Mouse (Mus musculus): ENCODE measurements around the gene Bcl2l13. TPM values are rescaled to one million over a fixed set of nuclear protein-coding genes. Genes with fewer than 3 reads are reported as not detected.

Gene Bcl2l13
- polyA plus RNA-seq, 1 experiment from 2014 or later = 31.8 TPM

DNA sequence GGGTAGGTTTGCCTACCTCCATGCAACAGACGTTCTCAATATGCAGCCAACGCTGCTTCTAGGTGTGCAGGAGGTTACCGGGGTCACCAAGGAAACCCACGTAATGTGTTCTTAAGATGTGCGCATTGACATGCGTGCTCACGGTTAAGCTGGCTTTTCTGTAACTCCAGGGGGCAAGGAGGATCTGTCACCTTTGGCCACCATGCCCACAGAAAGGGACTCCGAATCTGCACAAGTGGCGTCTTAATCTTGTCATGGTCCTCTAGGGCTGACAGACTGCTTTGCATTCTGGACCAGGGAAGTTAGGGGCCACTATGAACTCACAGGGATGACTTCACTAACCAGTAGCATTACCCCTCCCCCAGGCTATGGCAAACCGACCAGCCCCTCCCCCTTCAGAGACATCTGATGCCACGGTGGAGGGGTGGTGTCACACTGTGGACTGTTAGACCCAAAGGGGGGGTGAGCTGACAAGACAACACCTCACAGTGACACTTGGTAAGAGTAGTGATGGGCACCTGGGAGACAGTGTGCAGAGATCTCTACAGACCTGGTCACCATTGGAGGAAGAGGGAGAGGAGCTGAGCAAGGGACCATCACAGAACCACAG lies 102.1 kb downstream of the Bcl2l13 start:
- H3K4me1 ChIP-seq = no peaks in the 10 kb centered on the region
- no peak overlapping the region for H3K4me2 ChIP-seq
- H3K9ac ChIP-seq = no peak overlapping the region
- no peak for ATAC-seq (ENCODE audit: borderline replicate concordance, extremely low read depth, low FRiP score, low TSS enrichment)
- H3K4me3 ChIP-seq = no peak overlapping the region
- no peak overlapping the region for H3K27ac ChIP-seq
- 79% methylated on average over 11 of the region's 11 CpGs for WGBS
- no peaks in the 10 kb centered on the region for H3K9me3 ChIP-seq
- peaks cover 9% of the 10 kb centered on the region for H3K36me3 ChIP-seq
- H3K27me3 ChIP-seq = no peaks in the 10 kb centered on the region

DNA sequence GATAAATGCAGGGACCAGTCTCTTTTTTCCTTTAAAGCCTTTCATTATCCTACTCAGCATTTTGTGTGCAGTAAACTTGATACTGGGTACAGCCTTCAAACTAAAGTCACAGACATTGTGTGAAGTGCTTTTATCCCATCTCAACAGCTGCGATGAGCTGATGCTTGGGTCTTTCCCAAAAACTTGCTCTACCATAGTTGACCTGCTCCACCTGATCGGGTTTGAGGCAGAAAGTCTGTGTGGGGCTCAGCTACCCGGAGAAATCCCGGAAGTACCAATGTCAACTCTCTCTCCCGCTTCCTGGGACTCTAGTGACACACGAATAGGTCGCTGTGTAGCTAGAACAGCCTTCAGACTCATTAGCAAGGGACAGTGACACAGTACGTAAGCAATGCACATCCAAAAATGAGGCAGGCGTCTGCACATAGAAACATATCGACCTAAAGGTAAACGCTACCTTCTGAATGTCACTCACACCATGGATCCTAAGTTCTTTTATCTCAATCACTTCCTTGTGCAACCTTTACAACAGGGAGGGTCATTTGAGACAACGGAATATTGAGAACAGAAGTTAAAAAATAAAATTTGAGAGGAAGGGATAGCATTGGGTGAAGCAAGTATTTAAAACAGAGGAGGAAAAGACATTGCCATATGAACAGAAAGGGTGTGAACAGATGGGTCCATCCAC lies 102.9 kb downstream of the Bcl2l13 start:
- Histone ChIP-seq H3K27ac (no peak overlapping the region), H3K4me1 (no peaks in the 10 kb centered on the region), H3K9ac (no peak overlapping the region), H3K4me2 (no peak overlapping the region), H3K9me3 (no peaks in the 10 kb centered on the region), H3K27me3 (no peaks in the 10 kb centered on the region), H3K4me3 (no peak overlapping the region), H3K36me3 (peaks cover 6% of the 10 kb centered on the region)
- WGBS = 77% methylated on average over 12 of the region's 12 CpGs
- no peak for ATAC-seq (ENCODE audit: borderline replicate concordance, extremely low read depth, low FRiP score, low TSS enrichment)

DNA sequence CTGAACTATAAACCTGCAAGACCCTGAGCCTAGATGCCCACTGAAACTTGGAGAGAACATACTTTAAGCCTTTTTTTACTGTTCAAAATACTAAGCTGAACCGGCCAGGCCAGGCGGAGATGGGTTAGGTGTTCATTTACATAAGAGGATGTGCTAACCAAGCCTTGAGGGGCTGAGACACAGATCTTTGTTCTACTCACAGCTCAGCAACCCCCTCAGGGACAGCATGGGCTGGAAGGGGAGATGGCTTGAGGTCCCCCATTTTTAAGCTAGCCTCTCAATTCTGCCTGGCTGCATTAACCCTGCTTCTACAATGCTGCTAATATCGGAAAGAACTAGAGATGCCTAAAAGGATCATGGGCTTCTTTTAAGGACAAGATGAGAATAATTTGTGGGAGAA lies 103.8 kb downstream of the Bcl2l13 start:
- H3K9ac ChIP-seq = no peak overlapping the region
- WGBS = 78% methylated on average over 3 of the region's 3 CpGs
- H3K36me3 ChIP-seq = peaks cover 4% of the 10 kb centered on the region; the same call in 1 of the 2 replicates
- no peaks in the 10 kb centered on the region for H3K27me3 ChIP-seq
- H3K4me1 ChIP-seq = no peaks in the 10 kb centered on the region
- ATAC-seq (ENCODE audit: borderline replicate concordance, extremely low read depth, low FRiP score, low TSS enrichment) = no peak
- no peak overlapping the region for H3K4me2 ChIP-seq
- H3K9me3 ChIP-seq = no peaks in the 10 kb centered on the region
- no peak overlapping the region for H3K4me3 ChIP-seq
- no peak overlapping the region for H3K27ac ChIP-seq

DNA sequence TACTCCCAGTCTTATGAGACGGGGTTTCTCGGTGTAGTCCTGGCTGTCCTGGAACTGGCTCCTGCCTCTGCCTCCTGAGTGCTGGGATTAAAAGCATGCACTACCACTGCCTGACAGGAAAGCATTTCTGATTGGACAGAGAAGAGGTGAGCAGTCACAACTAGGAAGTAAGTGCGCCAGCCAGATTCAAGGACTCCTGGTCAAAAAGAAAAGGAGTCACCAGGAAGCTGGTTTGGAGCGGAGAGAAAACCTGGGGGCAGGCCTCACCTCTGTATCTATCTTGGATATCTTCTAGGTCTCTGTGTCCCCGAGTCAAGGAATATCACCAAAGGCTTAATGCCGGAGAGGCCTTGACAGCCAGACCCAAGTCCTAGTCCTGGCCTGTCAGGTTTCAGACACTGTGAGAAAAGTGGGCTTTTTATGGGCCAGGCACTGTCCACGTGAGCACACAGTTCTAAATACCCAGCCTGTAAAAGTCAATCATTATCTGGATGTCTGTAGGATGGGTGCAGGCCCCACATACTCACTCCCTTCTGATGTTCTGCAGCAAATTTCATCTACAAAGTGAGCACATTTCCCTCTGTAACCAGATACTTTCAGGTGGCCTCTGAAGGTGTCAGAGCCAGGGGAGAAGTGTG lies 104.6 kb downstream of the Bcl2l13 start:
- Histone ChIP-seq H3K4me2 (no peak overlapping the region), H3K9me3 (no peaks in the 10 kb centered on the region), H3K27ac (no peak overlapping the region), H3K4me1 (no peaks in the 10 kb centered on the region), H3K9ac (no peak overlapping the region), H3K4me3 (no peak overlapping the region), H3K36me3 (peaks cover 9% of the 10 kb centered on the region; the same call in 1 of the 2 replicates), H3K27me3 (no peaks in the 10 kb centered on the region)
- 84% methylated on average over 7 of the region's 7 CpGs for WGBS
- no peak for ATAC-seq (ENCODE audit: borderline replicate concordance, extremely low read depth, low FRiP score, low TSS enrichment)

GRCm38 (mm10) chr6:120941084-120941481 lies 105.1 kb downstream of the Bcl2l13 start:
- WGBS = 82% methylated on average over 7 of the region's 7 CpGs
- Histone ChIP-seq H3K27ac (no peak overlapping the region), H3K4me1 (no peaks in the 10 kb centered on the region), H3K9me3 (no peaks in the 10 kb centered on the region), H3K4me2 (no peak overlapping the region), H3K9ac (no peak overlapping the region), H3K36me3 (peaks cover 9% of the 10 kb centered on the region; the same call in 1 of the 2 replicates), H3K27me3 (no peaks in the 10 kb centered on the region), H3K4me3 (no peak overlapping the region)
- ATAC-seq (ENCODE audit: borderline replicate concordance, extremely low read depth, low FRiP score, low TSS enrichment) = no peak

DNA sequence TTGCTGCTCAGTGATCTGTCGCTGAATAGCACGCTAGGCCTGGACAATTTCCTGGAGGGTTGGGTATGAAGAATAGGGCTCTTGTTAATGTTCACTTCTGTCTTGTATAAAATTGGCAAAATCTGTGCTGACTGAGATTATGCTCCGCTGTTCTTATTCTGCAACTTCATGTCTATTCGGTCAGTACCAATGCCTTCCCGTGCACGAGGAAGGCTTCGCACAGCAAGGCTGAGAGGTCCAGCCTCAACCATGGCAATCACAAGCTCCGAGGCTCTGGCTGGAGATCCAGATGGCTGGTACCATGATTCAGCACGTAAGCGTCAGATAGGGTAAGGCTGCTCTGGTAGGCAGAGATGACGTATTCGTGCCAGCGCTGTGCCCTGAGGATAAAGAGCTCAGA lies 105.6 kb downstream of the Bcl2l13 start:
- Histone ChIP-seq H3K4me3 (no peak overlapping the region), H3K36me3 (peaks cover 9% of the 10 kb centered on the region; the same call in 1 of the 2 replicates), H3K9me3 (no peaks in the 10 kb centered on the region), H3K27me3 (no peaks in the 10 kb centered on the region), H3K9ac (no peak overlapping the region), H3K4me2 (no peak overlapping the region), H3K27ac (no peak overlapping the region), H3K4me1 (no peaks in the 10 kb centered on the region)
- no peak for ATAC-seq (ENCODE audit: borderline replicate concordance, extremely low read depth, low FRiP score, low TSS enrichment)
- 94% methylated on average over 13 of the region's 13 CpGs for WGBS

Small RNA genes within 50 kb of the gene (microRNA-seq; reads per million reads assigned to microRNA genes)
- gene Gm25193 = not detected

Other genes starting within 250 kb of the Bcl2l13 start
- 2.1 and 3.2 TPM in 2 replicates for gene Cecr2, start 169.8 kb upstream of the Bcl2l13 start, polyA plus RNA-seq (2015; fragmentation: Nextera tagmentation; extraction: Ambion mirVana)
- 0.19 TPM in 1 of 2 replicates, not detected in the other for gene Slc25a18, start 62.6 kb upstream of the Bcl2l13 start, polyA plus RNA-seq (2015; fragmentation: Nextera tagmentation; extraction: Ambion mirVana)
- 98.5 and 99.6 TPM in 2 replicates for gene Atp6v1e1, start 13.4 kb upstream of the Bcl2l13 start, polyA plus RNA-seq (2015; fragmentation: Nextera tagmentation; extraction: Ambion mirVana)
- gene Bid, start 80.6 kb downstream of the Bcl2l13 start, polyA plus RNA-seq (2015; fragmentation: Nextera tagmentation; extraction: Ambion mirVana) = 16.9 and 17.8 TPM in 2 replicates